Mouse (Mus musculus): ENCODE data around the gene Rnf216. TPM values are rescaled to one million over a fixed set of nuclear protein-coding genes. Genes with fewer than 3 reads are reported as not detected.

The Rnf216 gene
- total and polyA plus RNA-seq, 3 experiments = 16.4 to 123 (median 30.8) TPM

- no peak overlapping the region for H3K27ac ChIP-seq (ENCODE audit: control insufficient read depth, low read depth, low read length)
These were observed 114.6 kb downstream of the Rnf216 start for GRCm38 (mm10) chr5:142998171-142998570.

GRCm38 (mm10) chr5:142997526-142997925 lies 115.3 kb downstream of the Rnf216 start:
- Histone ChIP-seq H3K9me3 (replicated peaks; ENCODE audit: insufficient read depth, low read length) (no peaks in the 10 kb centered on the region), H3K4me3 (ENCODE audit: control insufficient read depth in 1 of 2, insufficient read depth in 1 of 2, low read depth in 2 of 2, low read length in 2 of 2) (no peak overlapping the region), H3K27ac (ENCODE audit: control insufficient read depth, low read depth, low read length) (no peak overlapping the region), H3K36me3 (ENCODE audit: control insufficient read depth in 1 of 2, insufficient read depth in 2 of 2, low read length in 2 of 2) (no peaks in the 10 kb centered on the region; a peak in 2 of 4 replicates), H3K4me1 (ENCODE audit: control insufficient read depth in 1 of 2, insufficient read depth in 2 of 2, low read length in 2 of 2) (no peaks in the 10 kb centered on the region), H3K27me3 (ENCODE audit: control insufficient read depth in 1 of 2, insufficient read depth in 2 of 2, low read length in 2 of 2) (no peaks in the 10 kb centered on the region), H3K79me2 (ENCODE audit: control insufficient read depth, insufficient read depth, low read length, poor library complexity) (no peaks in the 10 kb centered on the region), H3K9ac (ENCODE audit: control insufficient read depth, low read depth, low read length, poor library complexity, severe bottlenecking) (no peak overlapping the region)
- DNase-seq (ENCODE audit: low read depth, low spot score) = no peak
- TF ChIP-seq CTCF (IDR thresholded peaks at IDR 0.05 in 2 of 3, conservative IDR thresholded peaks at IDR 0.05 in 1 of 3; ENCODE audit: control insufficient read depth in 1 of 3, insufficient read depth in 1 of 3, low read depth in 2 of 3, low read length in 3 of 3, poor library complexity in 1 of 3, severe bottlenecking in 1 of 3) = no peak
- no peak for TF ChIP-seq NRF1 (IDR thresholded peaks at IDR 0.05; ENCODE audit: insufficient read depth, low read depth, low read length, poor library complexity, severe bottlenecking)
- TF ChIP-seq ELF1 (IDR thresholded peaks at IDR 0.05; ENCODE audit: low read depth, low read length) = no peak
- no peak for TF ChIP-seq E2F4 (IDR thresholded peaks at IDR 0.05; ENCODE audit: borderline replicate concordance, low read depth, low read length)
- no peak for TF ChIP-seq TCF12 (IDR thresholded peaks at IDR 0.05; ENCODE audit: low read depth, low read length)
- no peak for TF ChIP-seq MXI1 (IDR thresholded peaks at IDR 0.05; ENCODE audit: low read depth, low read length)
- TF ChIP-seq CHD2 (IDR thresholded peaks at IDR 0.05; ENCODE audit: low read length) = no peak
- TF ChIP-seq ETS1 (IDR thresholded peaks at IDR 0.05; ENCODE audit: low read depth, low read length) = no peak
- TF ChIP-seq JUND (IDR thresholded peaks at IDR 0.05; ENCODE audit: low read depth, low read length) = no peak
- TF ChIP-seq ZMIZ1 (IDR thresholded peaks at IDR 0.05; ENCODE audit: low read depth, low read length) = no peak
- no peak for TF ChIP-seq USF1 (IDR thresholded peaks at IDR 0.05; ENCODE audit: low read depth, low read length)
- no peak for TF ChIP-seq RCOR1 (IDR thresholded peaks at IDR 0.05; ENCODE audit: low read depth, low read length)
- no peak for TF ChIP-seq POLR2AphosphoS2 (IDR thresholded peaks at IDR 0.05; ENCODE audit: low read length)
- TF ChIP-seq MAZ (IDR thresholded peaks at IDR 0.05; ENCODE audit: low read depth, low read length) = no peak
- TF ChIP-seq POLR2AphosphoS5 (IDR thresholded peaks at IDR 0.05; ENCODE audit: borderline replicate concordance, low read depth, low read length) = no peak
- TF ChIP-seq NELFE (IDR thresholded peaks at IDR 0.05; ENCODE audit: low read depth, low read length) = no peak
- no peak for TF ChIP-seq USF2 (IDR thresholded peaks at IDR 0.05; ENCODE audit: borderline replicate concordance in 1 of 2, insufficient read depth in 1 of 2, low read depth in 1 of 2, low read length in 2 of 2)
- TF ChIP-seq KAT2A (conservative IDR thresholded peaks at IDR 0.05; ENCODE audit: low read depth, low read length) = no peak
- TF ChIP-seq TAL1 (IDR thresholded peaks at IDR 0.05; ENCODE audit: low read length) = no peak
- no peak for TF ChIP-seq UBTF (IDR thresholded peaks at IDR 0.05; ENCODE audit: borderline replicate concordance, insufficient read depth, low read depth, low read length)

More at GRCm38 (mm10) chr5:142998171-142998570, 114.6 kb downstream of the Rnf216 start:
- H3K9ac ChIP-seq (ENCODE audit: control insufficient read depth, low read depth, low read length, poor library complexity, severe bottlenecking) = no peak overlapping the region
- H3K27me3 ChIP-seq (ENCODE audit: control insufficient read depth in 1 of 2, insufficient read depth in 2 of 2, low read length in 2 of 2) = no peaks in the 10 kb centered on the region
- H3K79me2 ChIP-seq (ENCODE audit: control insufficient read depth, insufficient read depth, low read length, poor library complexity) = no peaks in the 10 kb centered on the region
- H3K4me3 ChIP-seq (ENCODE audit: control insufficient read depth in 1 of 2, insufficient read depth in 1 of 2, low read depth in 2 of 2, low read length in 2 of 2) = no peak overlapping the region
- no peaks in the 10 kb centered on the region for H3K4me1 ChIP-seq (ENCODE audit: control insufficient read depth in 1 of 2, insufficient read depth in 2 of 2, low read length in 2 of 2)
- no peak for DNase-seq (ENCODE audit: low read depth, low spot score)
- no peaks in the 10 kb centered on the region; a peak in 2 of 4 replicates for H3K36me3 ChIP-seq (ENCODE audit: control insufficient read depth in 1 of 2, insufficient read depth in 2 of 2, low read length in 2 of 2)
- H3K9me3 ChIP-seq (replicated peaks; ENCODE audit: insufficient read depth, low read length) = no peaks in the 10 kb centered on the region
- TF ChIP-seq SIN3A (IDR thresholded peaks at IDR 0.05; ENCODE audit: low read length) (no peak), TCF12 (IDR thresholded peaks at IDR 0.05; ENCODE audit: low read depth, low read length) (no peak), SMC3 (IDR thresholded peaks at IDR 0.05; ENCODE audit: low read depth, low read length) (no peak), ZMIZ1 (IDR thresholded peaks at IDR 0.05; ENCODE audit: low read depth, low read length) (no peak), HCFC1 (IDR thresholded peaks at IDR 0.05; ENCODE audit: low read depth, low read length) (no peak), POLR2A (IDR thresholded peaks at IDR 0.05; ENCODE audit: control insufficient read depth in 1 of 2, insufficient read depth in 1 of 2, low read depth in 1 of 2, low read length in 2 of 2, poor library complexity in 1 of 2) (no peak), ZNF384 (IDR thresholded peaks at IDR 0.05; ENCODE audit: low read depth, low read length) (no peak), MAX (IDR thresholded peaks at IDR 0.05; ENCODE audit: low read length) (no peak), GATA1 (IDR thresholded peaks at IDR 0.05; ENCODE audit: low read depth, low read length) (no peak), ETS1 (IDR thresholded peaks at IDR 0.05; ENCODE audit: low read depth, low read length) (no peak), RAD21 (IDR thresholded peaks at IDR 0.05; ENCODE audit: low read depth, low read length) (no peak), POLR2AphosphoS2 (IDR thresholded peaks at IDR 0.05; ENCODE audit: low read length) (no peak), MYC (IDR thresholded peaks at IDR 0.05; ENCODE audit: low read depth, low read length) (no peak)
